Mouse (Mus musculus): Measurements from ENCODE around the gene Cdv3.
"Not testable (repeated sequence)": the region's sequence is repeated elsewhere in the genome, so short reads cannot be mapped to it uniquely, and the experiment has no call there.

Gene Cdv3

GRCm38 (mm10) chr9:103372271-103373010 lies 6.8 kb upstream of the Cdv3 start:
- in situ Hi-C loops (cut with MseI, MboI), result no loop called here

- in situ Hi-C loops (cut with MseI, MboI), result no loop called here
These were observed 4.3 kb upstream of the Cdv3 start for GRCm38 (mm10) chr9:103369951-103370350.

- in situ Hi-C loops (cut with MseI, MboI), result no loop called here
These were observed 716 bp upstream of the Cdv3 start for GRCm38 (mm10) chr9:103366356-103366755.

- in situ Hi-C loops (cut with MseI, MboI), result no loop called here
These were observed 895 bp downstream of the Cdv3 start for GRCm38 (mm10) chr9:103364601-103365289.

- in situ Hi-C loops (cut with MseI, MboI), result no loop called here
These were observed 1.8 kb downstream of the Cdv3 start for GRCm38 (mm10) chr9:103363730-103364417.

GRCm38 (mm10) chr9:103363088-103363487 lies 2.6 kb downstream of the Cdv3 start:
- in situ Hi-C loops (cut with MseI, MboI), result no loop called here

- in situ Hi-C loops (cut with MseI, MboI), result no loop called here
These were observed 5.0 kb downstream of the Cdv3 start for GRCm38 (mm10) chr9:103360642-103361041.

- in situ Hi-C loops (cut with MseI, MboI), result no loop called here
These were observed 7.1 kb downstream of the Cdv3 start for GRCm38 (mm10) chr9:103358545-103358944.

- in situ Hi-C loops (cut with MseI, MboI), result no loop called here
These were observed 7.7 kb downstream of the Cdv3 start for GRCm38 (mm10) chr9:103357893-103358292.

- in situ Hi-C loops (cut with MseI, MboI), result not testable (repeated sequence)
These were observed 12.0 kb downstream of the Cdv3 start for GRCm38 (mm10) chr9:103353500-103354260.

- in situ Hi-C loops (cut with MseI, MboI), result no loop called here
These were observed 16.8 kb downstream of the Cdv3 start for GRCm38 (mm10) chr9:103348791-103349190.

- in situ Hi-C loops (cut with MseI, MboI), result no loop called here
These were observed 17.6 kb downstream of the Cdv3 start for GRCm38 (mm10) chr9:103347996-103348490.

- in situ Hi-C loops (cut with MseI, MboI), result no loop called here
These were observed 18.6 kb downstream of the Cdv3 start for GRCm38 (mm10) chr9:103347045-103347444.

GRCm38 (mm10) chr9:103336912-103337311 lies 28.7 kb downstream of the Cdv3 start:
- in situ Hi-C loops (cut with MseI, MboI), result no loop called here

GRCm38 (mm10) chr9:103332663-103333062 lies 33.0 kb downstream of the Cdv3 start:
- in situ Hi-C loops (cut with MseI, MboI), result no loop called here

- in situ Hi-C loops (cut with MseI, MboI), result no loop called here
These were observed 39.2 kb downstream of the Cdv3 start for GRCm38 (mm10) chr9:103326449-103326848.

GRCm38 (mm10) chr9:103324678-103325077 lies 41.0 kb downstream of the Cdv3 start:
- in situ Hi-C loops (cut with MseI, MboI), result no loop called here

- in situ Hi-C loops (cut with MseI, MboI), result loop anchor here (10.0 kb wide), 2 partner anchors 195 to 215 kb away; partner anchors contain the start of gene Rab6b (in 1 of the 2)
These were observed 55.8 kb downstream of the Cdv3 start for GRCm38 (mm10) chr9:103309832-103310231.

- in situ Hi-C loops (cut with MseI, MboI), result loop anchor here (10.0 kb wide), 2 partner anchors 191 to 211 kb away; partner anchors contain the start of gene Rab6b (in 1 of the 2)
These were observed 60.2 kb downstream of the Cdv3 start for GRCm38 (mm10) chr9:103305332-103306041.

GRCm38 (mm10) chr9:103304927-103305326 lies 60.7 kb downstream of the Cdv3 start, which contains the start of the genes 1300017J02Rik and Topbp1:
TSS of gene 1300017J02Rik (minus strand) at chr9:103305082.
TSS of gene Topbp1 (plus strand) at chr9:103305215.
- in situ Hi-C loops (cut with MseI, MboI), result loop anchor here (5.0 to 10.0 kb wide), 3 partner anchors 78 to 210 kb away; partner anchors contain the start of gene Rab6b (in 1 of the 2)
